Mouse (Mus musculus) liver, embryonic 14.5 days (tissue): Measurements from ENCODE around the gene Gemin2.

Source experiments
- CTCF ChIP-seq: IDR thresholded peaks from 2 replicates; pipeline ENCODE4 v1.5.1; 2016; ENCODE audit warnings: antibody characterized with exemption, low read depth, control low read depth
- EP300 ChIP-seq: IDR thresholded peaks from 2 replicates; pipeline ENCODE4 v1.6.1; 2016; ENCODE audit warnings: antibody characterized with exemption, low read depth

DNA sequence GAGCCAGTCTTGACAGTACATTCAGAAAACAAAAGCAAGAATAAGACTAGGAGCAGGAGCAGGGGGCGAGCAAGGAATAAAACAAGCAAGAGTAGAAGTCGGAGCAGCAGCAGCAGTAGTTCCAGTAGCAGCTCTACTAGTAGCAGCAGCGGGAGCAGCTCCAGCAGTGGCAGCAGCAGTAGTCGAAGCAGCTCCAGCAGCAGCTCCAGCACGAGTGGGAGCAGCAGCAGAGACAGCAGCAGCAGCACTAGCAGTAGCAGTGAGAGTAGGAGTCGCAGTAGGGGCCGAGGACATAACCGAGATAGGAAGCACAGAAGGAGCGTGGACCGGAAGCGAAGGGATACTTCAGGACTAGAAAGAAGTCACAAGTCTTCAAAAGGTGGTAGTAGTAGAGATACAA is 59.1 kb downstream of the Gemin2 start:
- TF ChIP-seq CTCF = no peak
- TF ChIP-seq EP300 = no peak
